Mouse (Mus musculus) liver, embryonic 16.5 days (tissue): Measurements from ENCODE around the gene Mlec. TPM values are rescaled to one million over a fixed set of nuclear protein-coding genes. Genes with fewer than 3 reads are reported as not detected.

Experiments
- ATAC-seq: fragments of 200-750 bp; cut with Nextera tagmentation; 2 replicates; pipeline ENCODE4 v1.8.0; 2017; ENCODE audit warnings: low read depth, mild to moderate bottlenecking, moderate number of reproducible peaks, moderate library complexity
- H3K27ac ChIP-seq: fragments of 300-500 bp; sonication (generic); 2 replicates; pipeline ENCODE4 v1.5.1; 2014; ENCODE audit warnings: mild to moderate bottlenecking, low read length
- H3K27me3 ChIP-seq: fragments of 300-500 bp; sonication (generic); 2 replicates; pipeline ENCODE4 v1.6.1; 2014; ENCODE audit warnings: low read depth, low read length, mixed read lengths; ENCODE audit not compliant: control insufficient read depth, insufficient read depth
- H3K36me3 ChIP-seq: fragments of 300-500 bp; sonication (generic); 2 replicates; pipeline ENCODE4 v1.6.1; 2014; ENCODE audit warnings: mild to moderate bottlenecking; ENCODE audit not compliant: control insufficient read depth, insufficient read depth
- H3K4me1 ChIP-seq: fragments of 300-500 bp; sonication (generic); 2 replicates; pipeline ENCODE4 v1.6.1; 2014; ENCODE audit warnings: low read depth, low read length, mixed read lengths; ENCODE audit not compliant: control insufficient read depth
- H3K4me2 ChIP-seq: fragments of 300-500 bp; sonication (generic); 2 replicates; pipeline ENCODE4 v1.6.1; 2014; ENCODE audit warnings: low read depth, low read length, mixed read lengths
- H3K4me3 ChIP-seq: fragments of 300-500 bp; sonication (generic); 2 replicates; pipeline ENCODE4 v1.5.1; 2014; ENCODE audit warnings: low read depth, mild to moderate bottlenecking, low read length
- H3K9ac ChIP-seq: fragments of 300-500 bp; sonication (generic); 2 replicates; pipeline ENCODE4 v1.6.1; 2014; ENCODE audit warnings: low read depth, low read length
- H3K9me3 ChIP-seq: fragments of 300-500 bp; sonication (generic); replicated peaks from 2 replicates; pipeline ENCODE4 v1.6.1; 2016; ENCODE audit warnings: low read length; ENCODE audit not compliant: control insufficient read depth
- WGBS: fragments of 180-500 bp; shearing (Covaris S2); extraction: QIAGEN DNeasy Blood & Tissue Kit; methylation state at CpG from one replicate; pipeline ENCODE4 v1.1.7; 2014; ENCODE audit not compliant: insufficient replicate concordance; 5-methylcytosine and 5-hydroxymethylcytosine counted together
- polyA plus RNA-seq: library from polyadenylated mRNA; unstranded; fragments of >200 nt; fragmentation: Nextera tagmentation; extraction: Ambion mirVana; gene quantifications from 2 replicates; pipeline ENCODE4 v1.2.1, GENCODE M21; 2015

Mlec gene
- polyA plus RNA-seq, 1 experiment from 2014 or later: 19.4 TPM

GRCm38 (mm10) chr5:115192828-115193195 lies 34.8 kb upstream of the Mlec start:
- Histone ChIP-seq H3K9me3 (no peaks in the 10 kb centered on the region), H3K4me1 (peaks cover 8% of the 10 kb centered on the region), H3K4me2 (no peak overlapping the region), H3K27ac (no peak overlapping the region), H3K27me3 (peaks cover 80% of the 10 kb centered on the region), H3K9ac (no peak overlapping the region), H3K4me3 (no peak overlapping the region), H3K36me3 (no peaks in the 10 kb centered on the region)
- ATAC-seq: no peak
- WGBS: 10% methylated on average over 7 of the region's 7 CpGs

DNA sequence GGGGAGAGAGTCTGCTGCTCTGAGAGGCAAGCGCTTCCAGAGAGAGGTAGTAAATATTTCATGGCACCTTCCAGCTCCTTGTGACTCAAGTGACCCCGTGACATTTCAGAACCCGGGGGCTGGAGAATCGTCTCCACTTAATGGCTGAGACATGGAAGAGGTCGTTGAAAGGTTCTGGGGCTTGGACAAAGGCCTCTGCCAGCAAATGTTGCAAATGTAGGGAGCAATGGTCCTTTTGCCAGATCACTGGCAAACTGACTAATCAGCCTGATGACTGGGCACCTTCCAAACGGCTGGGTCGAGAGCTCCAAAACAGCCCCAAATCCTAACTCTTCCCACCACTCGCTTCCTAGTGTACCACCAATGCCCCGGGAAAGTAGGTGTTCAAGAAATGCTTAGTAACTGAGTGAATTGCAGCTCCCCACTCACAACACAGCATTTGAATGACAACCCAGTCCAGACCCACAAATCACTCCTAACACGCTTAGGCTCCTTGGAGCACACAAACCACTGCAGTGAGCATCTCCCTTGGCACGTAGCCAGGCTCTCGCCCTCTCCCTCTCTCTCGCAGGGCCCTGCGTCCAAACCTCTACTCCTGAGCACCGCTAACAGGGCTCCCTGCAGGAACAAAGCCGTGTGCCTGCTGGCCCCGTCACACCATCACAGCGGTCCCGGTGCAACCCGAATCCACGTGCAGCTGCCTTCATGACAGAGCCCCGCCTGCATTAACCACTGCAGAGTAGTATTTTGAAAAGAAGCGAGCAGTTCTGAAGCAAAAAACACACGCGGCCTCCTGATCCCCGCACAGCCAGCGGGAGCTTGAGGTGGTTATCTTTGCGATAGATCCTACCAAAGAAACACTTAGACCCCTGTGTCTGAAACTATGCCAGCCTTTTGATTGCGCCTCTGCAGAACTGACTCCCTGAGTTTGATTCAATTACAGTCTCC lies 34.2 kb upstream of the Mlec start:
- Histone ChIP-seq H3K4me1 (peaks cover 13% of the 10 kb centered on the region), H3K27ac (no peak overlapping the region), H3K27me3 (peaks cover 85% of the 10 kb centered on the region), H3K9ac (no peak overlapping the region), H3K36me3 (no peaks in the 10 kb centered on the region), H3K4me3 (no peak overlapping the region), H3K9me3 (no peaks in the 10 kb centered on the region), H3K4me2 (no peak overlapping the region)
- no peak for ATAC-seq
- 8% methylated on average over 29 of the region's 29 CpGs for WGBS

DNA sequence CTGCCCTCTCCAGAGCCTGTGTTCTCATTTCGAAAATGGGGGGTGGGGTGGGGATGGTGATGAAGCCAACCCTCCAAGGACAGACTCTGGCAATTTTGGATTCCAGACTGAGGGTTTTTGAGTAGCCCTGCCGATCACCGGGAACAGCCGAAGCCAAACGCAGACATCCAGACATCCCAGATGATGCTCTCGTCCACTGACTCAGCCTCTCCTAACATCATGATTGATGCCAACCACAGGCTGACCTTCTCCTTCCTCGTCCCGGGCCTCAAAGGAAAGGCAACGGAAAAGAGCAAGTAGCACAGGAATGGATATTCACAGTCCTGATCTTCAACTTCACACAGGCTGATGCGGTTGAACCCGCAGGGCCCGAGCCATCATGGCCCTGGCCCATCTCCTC lies 32.1 kb upstream of the Mlec start:
- H3K9ac ChIP-seq: no peak overlapping the region
- no peaks in the 10 kb centered on the region for H3K36me3 ChIP-seq
- peaks cover 13% of the 10 kb centered on the region for H3K4me1 ChIP-seq
- no peak overlapping the region for H3K4me3 ChIP-seq
- no peak overlapping the region for H3K4me2 ChIP-seq
- no peaks in the 10 kb centered on the region for H3K9me3 ChIP-seq
- no peak for ATAC-seq
- H3K27me3 ChIP-seq: peaks cover 87% of the 10 kb centered on the region
- WGBS: 61% methylated on average over 12 of the region's 12 CpGs
- H3K27ac ChIP-seq: no peak overlapping the region

DNA sequence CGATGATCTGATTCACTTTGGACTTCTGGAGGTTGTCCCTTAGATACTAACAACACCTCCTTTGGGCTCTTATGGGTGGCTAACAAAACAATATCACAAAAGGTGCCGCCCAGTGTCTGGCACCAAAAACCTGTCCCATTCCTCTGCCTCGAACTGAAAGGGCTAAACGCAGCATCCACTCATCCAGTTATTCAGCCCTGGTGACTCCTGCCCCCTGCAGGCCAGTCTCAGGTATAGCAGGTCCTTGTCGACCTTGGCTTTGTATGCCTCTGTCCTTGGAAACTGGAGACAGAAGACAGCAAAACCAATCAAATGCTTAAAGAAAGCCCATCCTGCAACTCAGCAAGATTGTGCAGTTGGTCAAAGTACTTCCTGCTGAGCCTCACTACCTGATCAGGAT lies 30.8 kb upstream of the Mlec start:
- 43% methylated on average over 5 of the region's 5 CpGs for WGBS
- Histone ChIP-seq H3K36me3 (no peaks in the 10 kb centered on the region), H3K27me3 (peaks cover 79% of the 10 kb centered on the region), H3K4me1 (peaks cover 13% of the 10 kb centered on the region), H3K9me3 (no peaks in the 10 kb centered on the region), H3K4me2 (no peak overlapping the region), H3K9ac (no peak overlapping the region), H3K27ac (no peak overlapping the region), H3K4me3 (no peak overlapping the region)
- ATAC-seq: no peak

DNA sequence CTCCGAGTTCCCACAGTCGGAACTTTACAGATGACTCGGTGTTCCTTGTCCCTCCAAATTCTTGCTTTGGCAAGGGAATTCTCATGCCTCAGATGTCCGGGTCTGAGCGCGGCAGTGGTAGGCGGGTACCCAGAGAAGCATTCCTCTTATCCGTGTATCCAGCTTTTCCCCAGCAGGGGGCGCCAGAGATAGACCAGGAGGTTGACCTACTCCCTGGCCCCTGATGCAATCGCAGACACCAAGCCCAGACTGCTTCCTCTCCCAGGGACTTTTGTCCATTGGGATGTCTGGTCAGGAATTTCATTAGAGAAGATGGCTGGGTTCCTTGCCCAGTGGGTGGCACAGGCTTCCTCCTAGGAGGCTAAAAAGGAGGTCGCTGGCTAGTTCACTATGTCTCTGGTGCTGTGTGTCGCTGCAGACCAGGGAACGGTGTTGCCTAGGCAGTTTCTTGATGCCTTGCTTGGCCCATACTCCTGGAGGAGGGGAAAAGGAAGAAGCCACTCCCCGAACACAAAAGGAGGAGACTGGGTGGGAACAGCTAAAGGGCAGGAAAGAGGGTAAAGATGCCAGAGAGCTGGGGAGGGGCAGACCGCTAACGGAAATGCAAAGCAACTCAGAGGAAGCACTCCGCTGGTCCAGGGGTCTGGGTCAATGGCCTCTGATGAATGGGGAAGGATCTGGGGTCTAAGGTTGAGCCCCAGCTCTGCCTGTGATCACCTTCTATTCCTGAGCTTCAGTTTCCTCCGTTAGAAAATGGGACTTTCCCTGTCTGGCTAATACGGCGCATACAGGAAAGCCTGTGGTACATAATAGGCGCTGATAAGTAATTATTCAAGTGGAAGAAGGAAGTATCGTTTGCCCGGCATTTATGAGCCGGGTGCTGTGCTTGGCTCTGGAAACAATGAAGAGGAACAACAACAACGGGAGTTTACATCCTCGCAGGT lies 29.5 kb upstream of the Mlec start:
- 7% methylated on average over 26 of the region's 26 CpGs for WGBS
- Histone ChIP-seq H3K9ac (no peak overlapping the region), H3K4me1 (peaks cover 6% of the 10 kb centered on the region), H3K27ac (no peak overlapping the region), H3K4me2 (peak overlapping the region; percentile 5), H3K27me3 (peaks cover 71% of the 10 kb centered on the region), H3K9me3 (no peaks in the 10 kb centered on the region), H3K4me3 (no peak overlapping the region), H3K36me3 (no peaks in the 10 kb centered on the region)
- peak; percentile 77 for ATAC-seq

- H3K4me3 ChIP-seq: no peak overlapping the region
- peaks cover 61% of the 10 kb centered on the region for H3K27me3 ChIP-seq
- no peak for ATAC-seq
Observed at GRCm38 (mm10) chr5:115186371-115187073, 28.5 kb upstream of the Mlec start.

DNA sequence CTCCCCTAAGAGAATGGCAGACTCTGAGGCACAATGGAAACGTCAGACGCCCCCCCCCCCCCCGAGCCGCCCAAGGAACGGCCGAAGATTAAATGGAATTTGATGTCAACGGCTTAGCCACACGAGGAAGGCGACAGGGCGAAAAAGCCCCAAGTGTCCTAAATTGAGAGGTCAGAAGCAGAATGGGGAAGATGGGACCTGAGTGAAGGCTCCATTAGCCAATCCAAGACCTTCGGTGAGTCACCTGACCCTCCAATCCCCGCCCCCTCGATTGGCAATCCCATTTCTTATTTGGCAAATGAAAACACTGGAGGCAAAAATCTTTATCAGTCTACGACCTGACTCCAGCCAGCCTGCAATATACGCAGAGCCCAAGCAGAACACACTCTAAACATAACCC lies 26.7 kb upstream of the Mlec start:
- Histone ChIP-seq H3K36me3 (no peaks in the 10 kb centered on the region), H3K9me3 (no peaks in the 10 kb centered on the region), H3K9ac (no peak overlapping the region), H3K4me1 (peaks cover 6% of the 10 kb centered on the region), H3K4me3 (no peak overlapping the region), H3K27ac (no peak overlapping the region), H3K4me2 (no peak overlapping the region), H3K27me3 (peaks cover 44% of the 10 kb centered on the region)
- WGBS: 30% methylated on average over 15 of the region's 15 CpGs
- ATAC-seq: no peak

More at GRCm38 (mm10) chr5:115186371-115187073, 28.5 kb upstream of the Mlec start:
- Histone ChIP-seq H3K9me3 (no peaks in the 10 kb centered on the region), H3K4me2 (0 out of 2 replicates have a peak overlapping the region, but pooled peaks have one; percentile 5), H3K27ac (no peak overlapping the region), H3K9ac (no peak overlapping the region), H3K4me1 (peaks cover 6% of the 10 kb centered on the region), H3K36me3 (no peaks in the 10 kb centered on the region)
- WGBS: 37% methylated on average over 17 of the region's 17 CpGs

DNA sequence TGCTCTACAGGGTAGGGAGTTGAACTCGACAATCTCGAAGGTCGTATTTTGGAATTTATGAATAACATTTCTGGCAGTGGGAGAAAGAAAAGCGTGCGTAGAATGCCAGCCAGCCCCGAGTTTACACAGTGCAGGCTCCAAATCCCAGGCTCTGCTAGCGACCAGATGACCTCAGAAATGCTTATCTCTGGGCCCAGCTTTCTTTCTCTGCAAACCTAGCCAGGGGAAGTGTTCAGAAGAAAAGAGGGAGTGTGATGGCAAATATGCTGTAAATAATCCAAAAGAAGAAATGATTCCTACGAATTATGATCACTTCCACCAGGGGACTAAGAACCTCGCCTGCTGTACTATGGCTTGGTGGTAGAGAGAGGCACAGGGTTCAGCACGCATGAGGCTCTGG lies 25.5 kb upstream of the Mlec start:
- Histone ChIP-seq H3K36me3 (no peaks in the 10 kb centered on the region), H3K4me3 (no peak overlapping the region), H3K9ac (no peak overlapping the region), H3K27ac (no peak overlapping the region), H3K4me1 (peaks cover 6% of the 10 kb centered on the region), H3K4me2 (no peak overlapping the region), H3K27me3 (peaks cover 32% of the 10 kb centered on the region), H3K9me3 (no peaks in the 10 kb centered on the region)
- ATAC-seq: no peak
- 28% methylated on average over 10 of the region's 10 CpGs for WGBS
